Mouse (Mus musculus) CD4-positive, CD25-positive, alpha-beta regulatory T cell, adult 2 months (primary cell): ENCODE measurements around the gene Gm20850.
"Not testable (repeated sequence)": the region's sequence is repeated elsewhere in the genome, so short reads cannot be mapped to it uniquely, and the experiment has no call there.

Source experiments
- DNase-seq: peaks from one replicate; pipeline ENCODE4 v3.0.0-alpha.2; 2012; ENCODE audit warnings: low read depth, low spot score

The Gm20850 gene

DNA sequence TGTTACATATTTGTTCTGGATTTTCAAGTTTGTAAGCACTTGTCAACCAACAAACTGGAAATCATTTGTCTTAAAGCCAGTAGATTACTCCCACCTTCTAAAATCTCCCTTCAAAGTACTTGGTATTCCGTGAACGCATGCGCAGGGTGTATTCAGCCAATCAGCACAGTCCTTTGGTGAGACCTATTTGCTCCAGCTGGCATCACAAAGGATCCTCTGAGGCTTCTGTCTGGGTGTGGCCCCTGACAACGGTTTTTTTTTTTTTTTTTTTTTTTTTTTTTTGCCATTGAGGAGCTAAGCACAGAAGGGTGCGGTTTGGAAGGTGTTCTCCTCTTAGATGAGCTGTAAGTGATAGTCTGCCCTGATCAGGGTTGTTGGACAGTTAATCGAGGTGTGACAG is at the start of gene Gm20850:
Gm20850 (plus strand) TSS at position 301 of the 400 bp plus-strand sequence.
- DNase-seq, result not testable (repeated sequence)
